Mouse (Mus musculus) heart, embryonic 12.5 days (tissue): ENCODE data around the gene Ptdss2. TPM values are rescaled to one million over a fixed set of nuclear protein-coding genes. Genes with fewer than 3 reads are reported as not detected.

Source experiments
- ATAC-seq: fragments of 200-750 bp; cut with Nextera tagmentation; 2 replicates; pipeline ENCODE4 v1.8.0; 2017; ENCODE audit warnings: moderate TSS enrichment, moderate library complexity; ENCODE audit not compliant: insufficient number of reproducible peaks, low FRiP score
- H3K27ac ChIP-seq: fragments of 300-500 bp; sonication (generic); 2 replicates; pipeline ENCODE4 v1.5.1; 2016; ENCODE audit warnings: mild to moderate bottlenecking, moderate library complexity; ENCODE audit not compliant: poor library complexity, severe bottlenecking
- H3K27me3 ChIP-seq: fragments of 300-500 bp; sonication (generic); replicated peaks from 2 replicates; pipeline ENCODE4 v1.6.1; 2016; ENCODE audit warnings: mild to moderate bottlenecking, moderate library complexity
- H3K36me3 ChIP-seq: fragments of 300-500 bp; sonication (generic); 2 replicates; pipeline ENCODE4 v1.6.1; 2016; ENCODE audit warnings: mild to moderate bottlenecking, moderate library complexity
- H3K4me1 ChIP-seq: fragments of 300-500 bp; sonication (generic); replicated peaks from 2 replicates; pipeline ENCODE4 v1.6.1; 2016; ENCODE audit warnings: mild to moderate bottlenecking
- H3K4me2 ChIP-seq: fragments of 300-500 bp; sonication (generic); 2 replicates; pipeline ENCODE4 v1.6.1; 2016; ENCODE audit warnings: mild to moderate bottlenecking, moderate library complexity
- H3K4me3 ChIP-seq: fragments of 300-500 bp; sonication (generic); 2 replicates; pipeline ENCODE4 v1.5.1; 2016; ENCODE audit warnings: mild to moderate bottlenecking
- H3K9ac ChIP-seq: fragments of 300-500 bp; sonication (generic); 2 replicates; pipeline ENCODE4 v1.6.1; 2016; ENCODE audit warnings: mild to moderate bottlenecking, moderate library complexity
- H3K9me3 ChIP-seq: fragments of 300-500 bp; sonication (generic); replicated peaks from 2 replicates; pipeline ENCODE4 v1.6.1; 2016; ENCODE audit warnings: mild to moderate bottlenecking, moderate library complexity
- WGBS: fragments of 180-500 bp; shearing (Covaris S2); methylation state at CpG from one replicate; pipeline ENCODE4 v1.1.7; 2016; 5-methylcytosine and 5-hydroxymethylcytosine counted together
- polyA plus RNA-seq: library from polyadenylated mRNA; unstranded; fragments of >200 nt; fragmentation: Nextera tagmentation; extraction: Ambion mirVana; gene quantifications from 2 replicates; pipeline ENCODE4 v1.2.1, GENCODE M21; 2016

Ptdss2 gene
- polyA plus RNA-seq, 1 experiment from 2014 or later = 65.9 TPM

- H3K4me3 ChIP-seq = no peak overlapping the region
- no peaks in the 10 kb centered on the region for H3K36me3 ChIP-seq
- WGBS = 86% methylated on average over 4 of the region's 4 CpGs
- no peaks in the 10 kb centered on the region for H3K9me3 ChIP-seq
- peaks cover 18% of the 10 kb centered on the region for H3K27me3 ChIP-seq
- no peak for ATAC-seq
- H3K27ac ChIP-seq = no peak overlapping the region
- H3K4me1 ChIP-seq = peaks cover 7% of the 10 kb centered on the region
- H3K4me2 ChIP-seq = no peak overlapping the region
- H3K9ac ChIP-seq = no peak overlapping the region
These were observed 52.9 kb downstream of the Ptdss2 start for GRCm38 (mm10) chr7:141175068-141175467.

GRCm38 (mm10) chr7:141176173-141176572 lies 54.0 kb downstream of the Ptdss2 start:
- Histone ChIP-seq H3K9ac (no peak overlapping the region), H3K4me2 (no peak overlapping the region), H3K9me3 (no peaks in the 10 kb centered on the region), H3K36me3 (no peaks in the 10 kb centered on the region), H3K27me3 (peaks cover 18% of the 10 kb centered on the region), H3K4me3 (no peak overlapping the region), H3K4me1 (peaks cover 7% of the 10 kb centered on the region), H3K27ac (no peak overlapping the region)
- no peak for ATAC-seq
- WGBS = 0% methylated on average over 8 of the region's 8 CpGs

GRCm38 (mm10) chr7:141188194-141188593 lies 66.0 kb downstream of the Ptdss2 start:
- Histone ChIP-seq H3K4me2 (no peak overlapping the region), H3K9ac (no peak overlapping the region), H3K36me3 (peaks cover 37% of the 10 kb centered on the region), H3K27me3 (no peaks in the 10 kb centered on the region), H3K27ac (no peak overlapping the region), H3K9me3 (no peaks in the 10 kb centered on the region), H3K4me3 (no peak overlapping the region), H3K4me1 (peaks cover 26% of the 10 kb centered on the region)
- 59% methylated on average over 3 of the region's 3 CpGs for WGBS
- ATAC-seq = no peak

- 88% methylated on average over 3 of the region's 3 CpGs for WGBS
- Histone ChIP-seq H3K9me3 (no peaks in the 10 kb centered on the region), H3K4me1 (peaks cover 27% of the 10 kb centered on the region), H3K4me2 (no peak overlapping the region), H3K27ac (no peak overlapping the region), H3K27me3 (no peaks in the 10 kb centered on the region), H3K4me3 (no peak overlapping the region), H3K36me3 (peaks cover 37% of the 10 kb centered on the region), H3K9ac (no peak overlapping the region)
- ATAC-seq = no peak
These were observed 66.6 kb downstream of the Ptdss2 start for GRCm38 (mm10) chr7:141188733-141189132.

- peaks cover 30% of the 10 kb centered on the region for H3K4me1 ChIP-seq
- 87% methylated on average over 3 of the region's 3 CpGs for WGBS
- no peak overlapping the region for H3K9ac ChIP-seq
- H3K27me3 ChIP-seq = no peaks in the 10 kb centered on the region
- ATAC-seq = no peak
- H3K27ac ChIP-seq = no peak overlapping the region
- peaks cover 37% of the 10 kb centered on the region for H3K36me3 ChIP-seq
- no peak overlapping the region for H3K4me3 ChIP-seq
- no peak overlapping the region for H3K4me2 ChIP-seq
- no peaks in the 10 kb centered on the region for H3K9me3 ChIP-seq
These were observed 68.0 kb downstream of the Ptdss2 start for GRCm38 (mm10) chr7:141190220-141190619.

GRCm38 (mm10) chr7:141191036-141191435 lies 68.9 kb downstream of the Ptdss2 start:
- ATAC-seq = no peak
- H3K4me3 ChIP-seq = no peak overlapping the region
- 80% methylated on average over 14 of the region's 14 CpGs for WGBS

GRCm38 (mm10) chr7:141191796-141192685 lies 69.9 kb downstream of the Ptdss2 start:
- Histone ChIP-seq H3K4me1 (peaks cover 33% of the 10 kb centered on the region), H3K27ac (no peak overlapping the region), H3K27me3 (no peaks in the 10 kb centered on the region), H3K9ac (peak overlapping the region; percentile 98; the same call in 1 of the 2 replicates), H3K36me3 (peaks cover 37% of the 10 kb centered on the region), H3K4me2 (peak overlapping the region; percentile 93), H3K9me3 (no peaks in the 10 kb centered on the region), H3K4me3 (peak overlapping the region; percentile 89; the same call in 1 of the 2 replicates)
- WGBS = 90% methylated on average over 24 of the region's 24 CpGs
- no peak for ATAC-seq

More at GRCm38 (mm10) chr7:141191036-141191435, 68.9 kb downstream of the Ptdss2 start:
- H3K9me3 ChIP-seq = no peaks in the 10 kb centered on the region
- H3K36me3 ChIP-seq = peaks cover 37% of the 10 kb centered on the region
- no peak overlapping the region for H3K4me2 ChIP-seq
- H3K27me3 ChIP-seq = no peaks in the 10 kb centered on the region
- no peak overlapping the region for H3K27ac ChIP-seq
- H3K9ac ChIP-seq = 0 out of 2 replicates have a peak overlapping the region, but pooled peaks have one; percentile 2
- H3K4me1 ChIP-seq = peaks cover 33% of the 10 kb centered on the region

- Histone ChIP-seq H3K9ac (peak overlapping the region; percentile 98), H3K36me3 (peaks cover 37% of the 10 kb centered on the region), H3K4me2 (peak overlapping the region; percentile 93), H3K9me3 (no peaks in the 10 kb centered on the region), H3K4me1 (peaks cover 33% of the 10 kb centered on the region), H3K27ac (peak overlapping the region; percentile 65), H3K27me3 (no peaks in the 10 kb centered on the region), H3K4me3 (peak overlapping the region; percentile 89)
- 26% methylated on average over 12 of the region's 12 CpGs for WGBS
- no peak for ATAC-seq
These were observed 70.7 kb downstream of the Ptdss2 start for GRCm38 (mm10) chr7:141192776-141193347.

- Histone ChIP-seq H3K27ac (peak overlapping the region; percentile 65), H3K27me3 (no peaks in the 10 kb centered on the region), H3K4me2 (peak overlapping the region; percentile 93), H3K9me3 (no peaks in the 10 kb centered on the region), H3K4me3 (peak overlapping the region; percentile 89), H3K36me3 (peaks cover 37% of the 10 kb centered on the region), H3K4me1 (peaks cover 33% of the 10 kb centered on the region), H3K9ac (peak overlapping the region; percentile 98)
- no peak for ATAC-seq
- WGBS = under 1% methylated on average over 43 of the region's 43 CpGs
These were observed 71.2 kb downstream of the Ptdss2 start for GRCm38 (mm10) chr7:141193348-141193856.

- whole genome bisulfite sequencing = 0% methylated on average over 29 of the region's 39 CpGs
- Histone ChIP-seq H3K9ac (peak within 1 kb of the TSS; percentile 98), H3K9me3 (no peaks in the 10 kb centered on the region), H3K4me3 (peak within 1 kb of the TSS; percentile 89), H3K27ac (peak within 1 kb of the TSS; percentile 78), H3K36me3 (peaks cover 34% of the 10 kb centered on the region), H3K27me3 (no peaks in the 10 kb centered on the region), H3K4me1 (peaks cover 34% of the 10 kb centered on the region), H3K4me2 (peak within 1 kb of the TSS; percentile 93)
- peak; percentile 97 for ATAC-seq
These were observed 71.8 kb downstream of the Ptdss2 start, which contains the start of the genes Hras and Lrrc56 for GRCm38 (mm10) chr7:141193948-141194347. Hras (minus strand) TSS chr7:141194005. Lrrc56 (plus strand) TSS chr7:141194157.

GRCm38 (mm10) chr7:141194409-141194808 lies 72.2 kb downstream of the Ptdss2 start:
- H3K27me3 ChIP-seq = no peaks in the 10 kb centered on the region
- H3K9ac ChIP-seq = peak overlapping the region; percentile 70
- WGBS = under 1% methylated on average over 23 of the region's 23 CpGs
- H3K4me3 ChIP-seq = peak overlapping the region; percentile 89
- peaks cover 37% of the 10 kb centered on the region for H3K4me1 ChIP-seq
- ATAC-seq = no peak
- peak overlapping the region; percentile 78 for H3K27ac ChIP-seq
- H3K36me3 ChIP-seq = peaks cover 29% of the 10 kb centered on the region
- no peaks in the 10 kb centered on the region for H3K9me3 ChIP-seq
- peak overlapping the region; percentile 93 for H3K4me2 ChIP-seq
